Mouse (Mus musculus) E14TG2a.4 (cell line): ENCODE results near the gene Hnrnpul1.

Experiments
- CTCF ChIP-seq: conservative IDR thresholded peaks from 2 replicates; pipeline ENCODE4 v1.5.1; 2014; ENCODE audit warnings: low read length
- NANOG ChIP-seq: IDR thresholded peaks from 2 replicates; pipeline ENCODE4 v1.6.1; 2014; ENCODE audit warnings: borderline replicate concordance, low read length, mixed read lengths

GRCm38 (mm10) chr7:25694104-25694503 is 60.5 kb downstream of the Hnrnpul1 start:
- no peak for TF ChIP-seq CTCF
- TF ChIP-seq NANOG = no peak
